Mouse (Mus musculus): ENCODE measurements around the gene Zfp423.

The Zfp423 gene

GRCm38 (mm10) chr8:87959320-87959920 lies at the start of gene Zfp423:
Gene Zfp423, minus strand, starts transcription at chr8:87959595.
- peak; percentile 30 for DNase-seq (ENCODE audit: low read depth)

GRCm38 (mm10) chr8:88006811-88007210 lies 47.4 kb upstream of the Zfp423 start:
- DNase-seq (ENCODE audit: low read depth) = no peak

- DNase-seq (ENCODE audit: low read depth) = no peak
These were observed 25.4 kb upstream of the Zfp423 start for GRCm38 (mm10) chr8:87984778-87985177.

- DNase-seq (ENCODE audit: low read depth) = no peak
These were observed 24.6 kb upstream of the Zfp423 start for GRCm38 (mm10) chr8:87984032-87984431.

- no peak for DNase-seq (ENCODE audit: low read depth)
These were observed 23.5 kb upstream of the Zfp423 start for GRCm38 (mm10) chr8:87982936-87983335.

GRCm38 (mm10) chr8:87975466-87975809 lies 16.0 kb upstream of the Zfp423 start:
- no peak for DNase-seq (ENCODE audit: low read depth)

GRCm38 (mm10) chr8:87974759-87975465 lies 15.5 kb upstream of the Zfp423 start:
- DNase-seq (ENCODE audit: low read depth) = no peak

- no peak for DNase-seq (ENCODE audit: low read depth)
These were observed 14.8 kb upstream of the Zfp423 start for GRCm38 (mm10) chr8:87974122-87974758.

- no peak for DNase-seq (ENCODE audit: low read depth)
These were observed 8.6 kb upstream of the Zfp423 start for GRCm38 (mm10) chr8:87967866-87968620.

GRCm38 (mm10) chr8:87967057-87967820 lies 7.8 kb upstream of the Zfp423 start:
- DNase-seq (ENCODE audit: low read depth) = no peak

GRCm38 (mm10) chr8:87962514-87963225 lies 3.3 kb upstream of the Zfp423 start:
- no peak for DNase-seq (ENCODE audit: low read depth)

GRCm38 (mm10) chr8:87961680-87962513 lies 2.5 kb upstream of the Zfp423 start:
- no peak for DNase-seq (ENCODE audit: low read depth)

GRCm38 (mm10) chr8:87961108-87961507 lies 1.7 kb upstream of the Zfp423 start:
- DNase-seq (ENCODE audit: low read depth) = peak; percentile 37

- DNase-seq (ENCODE audit: low read depth) = peak; percentile 49
These were observed 810 bp upstream of the Zfp423 start for GRCm38 (mm10) chr8:87960061-87960749.

- DNase-seq (ENCODE audit: low read depth) = peak; percentile 54
These were observed 710 bp downstream of the Zfp423 start for GRCm38 (mm10) chr8:87958451-87959319.

- peak; percentile 82 for DNase-seq (ENCODE audit: low read depth)
These were observed 1.4 kb downstream of the Zfp423 start for GRCm38 (mm10) chr8:87957871-87958450.

- no peak for DNase-seq (ENCODE audit: low read depth)
These were observed 3.4 kb downstream of the Zfp423 start for GRCm38 (mm10) chr8:87956001-87956400.

GRCm38 (mm10) chr8:87953473-87953872 lies 5.9 kb downstream of the Zfp423 start:
- no peak for DNase-seq (ENCODE audit: low read depth)
